ENCODE assay signal across 8 mouse cellular contexts in genomic region chr8:3215561-3215960, GRCm38 (mm10).
DNase-seq lines count a peak whose midpoint lies in the region; ATAC-seq lines count a peak whose summit lies in the region.

No protein-coding gene starts in this region.

- no peak overlapping the region for H3K9ac ChIP-seq in hindbrain, embryonic 13.5 days
- no peak overlapping the region for H3K9ac ChIP-seq in hindbrain, embryonic 11.5 days (ENCODE audit: low read depth, low read length)
- H3K9ac ChIP-seq in heart, embryonic 13.5 days, result peak overlapping the region; percentile 48

- no peak overlapping the region for H3K4me3 ChIP-seq in hindbrain, embryonic 13.5 days
- H3K4me3 ChIP-seq in hindbrain, embryonic 11.5 days (ENCODE audit: low read depth, low read length), result no peak overlapping the region
- no peak overlapping the region for H3K4me3 ChIP-seq in heart, embryonic 13.5 days

- no peaks in the 10 kb centered on the region for H3K9me3 ChIP-seq in hindbrain, embryonic 13.5 days
- H3K9me3 ChIP-seq in hindbrain, embryonic 11.5 days (ENCODE audit: control insufficient read depth, low read length), result no peaks in the 10 kb centered on the region
- no peaks in the 10 kb centered on the region for H3K9me3 ChIP-seq in heart, embryonic 13.5 days

- H3K27me3 ChIP-seq in hindbrain, embryonic 13.5 days, result no peaks in the 10 kb centered on the region
- no peaks in the 10 kb centered on the region for H3K27me3 ChIP-seq in hindbrain, embryonic 11.5 days (ENCODE audit: control insufficient read depth, insufficient read depth, low read length)
- no peaks in the 10 kb centered on the region for H3K27me3 ChIP-seq in heart, embryonic 13.5 days (replicated peaks)

- H3K36me3 ChIP-seq in hindbrain, embryonic 13.5 days, result peaks cover 11% of the 10 kb centered on the region; the same call in 1 of the 2 replicates
- no peaks in the 10 kb centered on the region for H3K36me3 ChIP-seq in hindbrain, embryonic 11.5 days (ENCODE audit: control insufficient read depth, insufficient read depth, low read length)
- H3K36me3 ChIP-seq in heart, embryonic 13.5 days, result peaks cover 16% of the 10 kb centered on the region

- H3K27ac ChIP-seq in hindbrain, embryonic 13.5 days, result 0 out of 2 replicates have a peak overlapping the region, but pooled peaks have one; percentile 20
- H3K27ac ChIP-seq in hindbrain, embryonic 11.5 days (ENCODE audit: low read depth, low read length), result no peak overlapping the region
- H3K27ac ChIP-seq in heart, embryonic 13.5 days (replicated peaks), result peak overlapping the region; percentile 62

- H3K4me2 ChIP-seq in hindbrain, embryonic 13.5 days, result no peak overlapping the region
- H3K4me2 ChIP-seq in hindbrain, embryonic 11.5 days (replicated peaks; ENCODE audit: low read depth, low read length), result no peak overlapping the region
- H3K4me2 ChIP-seq in heart, embryonic 13.5 days, result 0 out of 2 replicates have a peak overlapping the region, but pooled peaks have one; percentile 12

- ATAC-seq in hindbrain, embryonic 13.5 days (ENCODE audit: low FRiP score), result no peak
- ATAC-seq in hindbrain, embryonic 11.5 days (ENCODE audit: low FRiP score), result no peak
- ATAC-seq in heart, embryonic 13.5 days (ENCODE audit: extremely low read depth, insufficient number of reproducible peaks, low FRiP score, low TSS enrichment), result 0 out of 2 replicates have a peak, but pooled peaks have one; percentile 64
- 0 out of 2 replicates have a peak, but pooled peaks have one; percentile 27 for ATAC-seq in megakaryocyte progenitor cell, adult 5-6 weeks (replicated peaks; ENCODE audit: poor library complexity)
- no peak for ATAC-seq in cerebellum, adult (ENCODE audit: insufficient number of reproducible peaks, low FRiP score, low TSS enrichment)

- peaks cover 11% of the 10 kb centered on the region for H3K4me1 ChIP-seq in hindbrain, embryonic 13.5 days (replicated peaks)
- H3K4me1 ChIP-seq in hindbrain, embryonic 11.5 days (replicated peaks; ENCODE audit: control insufficient read depth, insufficient read depth, low read length), result no peaks in the 10 kb centered on the region
- H3K4me1 ChIP-seq in heart, embryonic 13.5 days, result peaks cover 42% of the 10 kb centered on the region

- DNase-seq in hindbrain, embryonic 11.5 days (ENCODE audit: low spot score), result no peak
- DNase-seq in kidney, postnatal 14 days, result peak; percentile 87
- no peak for DNase-seq in urinary bladder, postnatal 36 days (ENCODE audit: low spot score in 2 of 2)
- DNase-seq in cerebellum, postnatal 14 days, result no peak

Comparison
In these comparisons a context has a peak if more than half of its experiments do, and no peak if none do; other contexts are left out.
1. ATAC-seq: peak in heart, embryonic 13.5 days (single experiment) and megakaryocyte progenitor cell, adult 5-6 weeks (single experiment); none in hindbrain, embryonic 13.5 days (single experiment), hindbrain, embryonic 11.5 days (single experiment) and cerebellum, adult (single experiment).